Mouse (Mus musculus): ENCODE measurements at regions not wholly inside any gene's neighbourhood (a gene's known extent, or its start where the extent isn't known, plus 50 kb on each side); places are given as distances from the start of the nearest gene placed in this dataset.

DNA sequence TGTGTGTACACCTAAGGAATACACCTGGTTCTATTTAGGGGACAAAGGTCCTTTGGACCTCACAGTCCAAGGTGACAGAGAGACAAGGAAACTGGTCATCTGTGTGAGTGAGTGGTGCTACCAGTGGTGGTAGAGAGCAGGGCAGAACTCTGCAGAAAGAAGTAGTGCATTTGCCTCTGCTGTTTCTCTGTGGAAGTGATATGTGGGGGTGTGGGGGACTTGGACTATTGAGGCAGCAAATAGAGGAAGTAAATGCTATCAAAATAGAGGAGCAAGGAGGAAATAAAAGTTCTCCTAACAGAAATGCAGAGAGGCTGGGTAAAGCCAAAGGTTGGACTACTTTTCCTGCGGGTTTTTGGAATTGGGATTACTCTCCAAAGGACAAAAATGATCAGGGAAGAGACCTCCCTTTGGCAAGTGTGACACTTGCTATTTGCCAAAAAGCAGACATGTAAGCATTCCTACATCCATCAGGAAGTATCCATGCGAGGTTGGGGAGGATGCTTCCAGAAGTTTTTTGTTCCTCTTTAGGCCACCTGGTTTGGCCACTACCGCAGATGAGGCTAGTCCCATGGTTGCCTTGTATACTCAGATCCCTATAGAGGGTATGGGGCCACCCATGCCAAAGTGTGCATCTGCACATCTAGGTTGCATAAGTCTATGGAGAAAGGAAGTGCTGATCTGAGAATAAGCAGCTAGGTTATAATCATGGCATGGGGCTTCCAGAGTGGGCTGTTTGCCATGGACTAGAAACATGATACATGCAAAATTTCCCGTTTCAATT lies 285.0 kb upstream of the Klf4 start:
- no peak for DNase-seq (ENCODE audit: low spot score)

- DNase-seq (ENCODE audit: low spot score): peak; percentile 72
Observed at GRCm38 (mm10) chr4:55815832-55816231, 283.6 kb upstream of the Klf4 start.

DNA sequence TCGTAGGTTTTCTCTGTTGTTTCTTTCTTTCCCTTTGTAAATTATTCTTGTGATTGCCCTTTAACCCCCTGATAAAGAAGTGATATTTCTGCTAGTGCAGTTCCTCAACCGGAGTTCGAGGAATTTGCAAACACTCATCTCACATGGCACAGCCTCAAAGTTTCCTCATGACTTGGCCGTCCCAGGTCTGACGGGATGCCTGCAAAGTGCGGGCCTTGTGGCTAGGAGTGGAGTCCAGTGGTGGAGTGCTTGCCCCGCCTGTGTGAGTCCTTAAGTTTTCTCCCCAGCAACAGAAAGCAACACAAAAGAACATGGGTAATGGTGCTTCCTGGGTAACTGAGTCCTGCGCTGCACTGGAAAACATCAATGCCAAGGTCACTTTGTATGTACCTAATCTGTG lies 280.6 kb upstream of the Klf4 start:
- DNase-seq (ENCODE audit: low spot score): peak; percentile 55

DNA sequence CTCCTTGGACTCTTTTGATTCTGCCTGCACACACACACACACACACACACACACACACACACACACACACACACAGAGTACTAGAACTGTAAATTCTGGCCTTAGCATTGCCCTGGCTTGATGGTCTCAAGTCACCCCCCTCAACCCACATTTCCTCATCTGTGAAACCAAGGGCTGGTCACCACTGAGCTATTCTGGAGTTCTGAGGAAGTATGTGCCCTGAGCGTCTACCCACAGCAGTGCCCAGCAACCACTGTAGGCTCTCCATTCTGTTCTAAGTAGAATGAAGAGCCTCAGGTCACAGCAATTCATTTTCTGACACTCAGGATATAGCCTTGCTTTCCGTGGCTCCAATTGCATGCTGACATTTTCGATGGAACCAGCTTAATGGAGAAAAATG lies 279.4 kb upstream of the Klf4 start:
- no peak for DNase-seq (ENCODE audit: low spot score)

DNA sequence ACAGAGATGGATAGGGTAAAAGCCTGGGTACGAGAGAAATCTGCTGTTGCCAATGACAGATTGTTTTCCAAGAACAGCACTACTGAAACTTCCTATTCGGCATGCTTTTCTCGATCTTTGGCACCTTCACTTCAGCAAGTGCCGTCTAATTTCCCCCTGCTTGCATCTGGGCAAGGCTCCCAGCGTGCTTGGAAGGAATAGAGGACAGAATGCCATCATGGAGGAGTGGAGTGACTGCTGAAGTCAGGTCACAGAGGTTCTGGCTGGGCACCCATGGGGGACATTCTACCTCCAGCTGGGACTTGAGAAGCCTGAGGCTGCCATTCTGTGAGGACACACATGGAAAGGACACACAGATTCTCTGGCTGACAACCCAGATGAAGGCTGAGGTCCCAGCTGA lies 276.2 kb upstream of the Klf4 start:
- no peak for DNase-seq (ENCODE audit: low spot score)

- DNase-seq (ENCODE audit: low spot score): no peak
Observed at GRCm38 (mm10) chr4:55806799-55807198, 274.5 kb upstream of the Klf4 start.

GRCm38 (mm10) chr4:55805255-55806051 lies 273.2 kb upstream of the Klf4 start:
- DNase-seq (ENCODE audit: low spot score): no peak

GRCm38 (mm10) chr4:55802101-55802500 lies 269.8 kb upstream of the Klf4 start:
- no peak for DNase-seq (ENCODE audit: low spot score)

- no peak for DNase-seq (ENCODE audit: low spot score)
Observed at GRCm38 (mm10) chr4:55798099-55798498, 265.8 kb upstream of the Klf4 start.

DNA sequence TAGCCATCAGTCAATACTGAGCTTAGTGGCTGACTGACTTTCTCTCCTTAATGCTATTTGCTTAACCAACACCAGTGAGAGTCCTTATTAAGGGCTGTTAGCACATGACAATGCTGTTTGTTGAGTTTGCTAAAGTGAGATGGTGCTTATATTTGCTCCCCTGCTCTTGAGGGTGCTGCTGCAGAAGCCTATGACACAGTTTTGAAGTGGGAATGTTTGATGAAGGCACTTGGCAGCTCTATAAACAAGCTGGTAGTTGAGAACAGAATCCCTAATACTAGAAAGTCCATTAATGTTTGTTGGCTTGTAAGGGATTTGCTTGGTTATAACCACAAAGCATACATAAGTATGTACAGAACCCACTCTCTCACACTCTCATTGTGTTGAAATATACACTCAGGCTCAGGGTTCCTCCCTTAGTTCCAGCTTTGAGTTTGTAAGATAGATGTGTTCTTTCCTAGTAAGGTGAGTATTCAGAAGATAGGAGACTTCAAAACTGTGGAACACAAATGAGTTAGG lies 249.1 kb upstream of the Klf4 start:
- peak; percentile 54 for DNase-seq (ENCODE audit: low spot score)

DNA sequence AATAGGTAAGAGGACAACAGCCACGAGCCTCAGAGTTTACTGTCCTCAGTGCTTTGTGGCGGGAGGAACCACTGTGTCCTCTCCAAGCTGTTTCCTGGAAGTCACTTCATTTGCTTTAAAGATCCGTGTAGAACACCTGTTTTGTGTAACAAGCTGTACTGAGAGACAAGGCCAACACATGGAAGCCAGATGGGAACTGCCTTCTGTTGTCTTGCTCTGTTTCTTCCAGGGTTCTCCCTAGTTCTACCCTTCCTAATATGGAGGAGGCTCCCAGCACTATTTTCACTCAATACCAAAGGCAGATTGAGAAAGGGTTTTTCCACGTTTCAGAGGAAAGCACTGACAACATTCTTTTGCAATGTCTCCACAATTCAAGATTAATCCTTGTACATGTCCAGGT lies 247.3 kb upstream of the Klf4 start:
- DNase-seq (ENCODE audit: low spot score): no peak

GRCm38 (mm10) chr4:55775858-55776257 lies 243.6 kb upstream of the Klf4 start:
- no peak for DNase-seq (ENCODE audit: low spot score)

GRCm38 (mm10) chr4:55774571-55774970 lies 242.3 kb upstream of the Klf4 start:
- DNase-seq (ENCODE audit: low spot score): peak; percentile 66

DNA sequence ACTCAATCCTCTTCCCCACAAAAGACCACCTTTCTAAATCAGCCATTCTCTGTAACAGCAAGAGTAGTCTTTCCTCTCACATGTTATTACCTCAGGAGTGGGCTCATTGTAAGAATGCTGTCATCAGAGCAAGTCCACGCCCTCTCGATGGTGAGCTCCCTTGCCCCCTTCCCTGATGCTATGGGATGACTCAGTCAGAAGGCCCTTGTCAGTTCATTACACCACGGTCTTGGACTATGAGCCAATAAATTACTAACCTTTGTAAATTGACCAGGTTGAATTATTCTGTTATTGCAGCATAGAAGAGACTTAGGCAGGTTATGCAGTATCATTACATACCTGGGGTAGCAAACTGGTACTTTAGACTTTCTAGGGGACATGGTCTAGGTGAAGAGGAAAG lies 237.4 kb upstream of the Klf4 start:
- DNase-seq (ENCODE audit: low spot score): no peak

GRCm38 (mm10) chr4:55768325-55768724 lies 236.1 kb upstream of the Klf4 start:
- no peak for DNase-seq (ENCODE audit: low spot score)

- DNase-seq (ENCODE audit: low spot score): no peak
Observed at GRCm38 (mm10) chr4:55767133-55767532, 234.9 kb upstream of the Klf4 start.

DNA sequence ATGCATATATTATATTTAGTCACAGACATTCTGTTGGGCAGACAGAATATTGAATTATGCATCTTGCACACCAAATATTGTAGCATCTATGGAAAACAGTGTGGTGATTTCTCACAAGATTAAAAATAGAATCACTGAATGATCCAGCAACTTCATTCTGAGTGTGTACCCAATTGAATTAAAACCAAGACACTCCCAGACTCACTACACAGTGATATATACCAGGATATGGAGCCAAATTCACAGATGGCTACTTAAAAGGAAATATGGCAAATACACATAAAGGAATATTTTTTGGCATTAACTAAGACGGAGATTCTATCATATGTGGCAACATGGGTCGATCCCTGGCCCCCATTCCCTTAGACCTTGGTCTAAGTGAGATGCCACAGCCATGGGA lies 233.5 kb upstream of the Klf4 start:
- DNase-seq (ENCODE audit: low spot score): no peak

GRCm38 (mm10) chr4:55763112-55763511 lies 230.8 kb upstream of the Klf4 start:
- no peak for DNase-seq (ENCODE audit: low spot score)

DNA sequence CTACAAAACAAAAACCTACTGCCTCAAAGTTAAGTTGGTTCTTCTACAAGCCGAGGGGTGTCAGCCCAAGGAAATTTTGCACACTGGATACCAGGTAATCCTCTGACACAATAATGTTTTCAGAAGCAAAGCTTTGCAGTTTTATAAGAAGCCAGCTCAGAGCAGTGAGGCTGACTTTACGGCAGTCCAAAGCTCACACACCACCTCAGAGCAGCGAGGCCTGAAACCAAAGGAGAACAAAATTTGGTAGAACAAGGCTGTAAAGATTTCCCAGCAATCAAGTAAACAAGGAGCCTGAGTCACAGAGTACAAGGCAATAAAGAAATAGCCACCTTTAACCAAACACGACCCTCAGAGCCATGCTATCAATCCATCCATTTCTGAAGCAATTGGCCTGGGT lies 230.1 kb upstream of the Klf4 start:
- no peak for DNase-seq (ENCODE audit: low spot score)

DNA sequence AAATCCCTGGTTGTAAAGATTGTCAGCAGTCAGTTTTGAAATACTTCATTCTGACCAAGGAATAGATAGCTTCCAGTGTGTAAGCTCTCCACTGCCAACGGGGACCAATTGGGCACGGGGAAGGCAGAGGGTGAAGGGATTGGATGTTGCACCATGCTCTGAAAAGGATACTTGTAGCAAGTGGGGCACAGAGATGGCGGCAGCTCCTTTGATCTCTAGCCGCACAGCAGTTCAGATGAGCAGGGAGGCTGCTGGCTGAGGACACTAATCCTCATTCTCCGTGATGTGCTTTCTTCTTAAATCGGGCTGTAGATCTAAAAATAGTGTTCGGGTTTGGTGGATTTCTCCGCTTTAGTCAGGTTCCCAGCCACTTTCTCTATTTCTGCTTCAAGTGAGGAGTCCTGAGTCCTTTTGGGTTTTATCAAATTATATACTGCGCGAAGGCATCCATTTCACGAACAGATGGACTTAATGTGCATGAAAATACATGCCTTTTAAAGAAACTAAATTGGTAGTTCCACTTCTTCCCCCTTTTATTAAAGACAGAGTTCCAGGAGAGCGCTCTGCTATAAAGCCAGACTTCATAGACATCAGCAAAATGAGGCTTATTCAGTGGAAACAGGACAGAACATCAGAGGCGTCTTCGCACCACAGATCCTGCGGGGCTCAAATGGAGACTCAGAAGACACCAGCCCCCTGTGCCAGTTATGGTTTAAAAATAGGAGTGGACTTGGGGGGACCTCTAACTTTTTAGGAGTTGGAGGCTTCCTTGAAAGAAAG lies 225.1 kb upstream of the Klf4 start:
- DNase-seq (ENCODE audit: low spot score): no peak

- DNase-seq (ENCODE audit: low spot score): peak; percentile 23
Observed at GRCm38 (mm10) chr4:55749949-55750600, 217.8 kb upstream of the Klf4 start.

DNA sequence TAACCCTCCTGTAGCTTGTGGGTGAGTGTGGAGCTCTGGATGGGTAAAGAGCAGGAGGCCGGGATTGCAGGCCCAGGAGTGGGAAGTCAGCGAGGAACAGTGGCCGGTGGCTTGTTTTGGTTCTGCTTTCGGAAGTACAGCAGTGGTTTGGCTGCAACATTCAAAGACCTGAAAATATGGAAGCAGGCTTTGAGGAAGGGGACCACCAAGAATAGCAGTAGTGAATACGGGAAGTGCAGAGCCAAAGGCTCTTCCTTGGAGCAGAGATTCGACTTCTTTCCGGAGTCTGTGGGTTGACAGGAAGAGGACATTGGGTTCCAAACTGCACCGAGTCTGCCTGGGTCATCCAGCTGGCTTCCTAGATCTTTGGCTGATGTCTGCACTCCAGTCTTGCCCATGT lies 209.1 kb upstream of the Klf4 start:
- no peak for DNase-seq (ENCODE audit: low spot score)

All from lung, postnatal 25 days (tissue).